Mouse (Mus musculus): Measurements from ENCODE around the gene Adgrb3.

- TF ChIP-seq POLR2A (IDR thresholded peaks at IDR 0.05; ENCODE audit: insufficient read depth, low read length) (no peak), CTCF (IDR thresholded peaks at IDR 0.05; ENCODE audit: low read depth, low read length) (no peak)
These were observed 355.0 kb downstream of the Adgrb3 start for GRCm38 (mm10) chr1:25474469-25474868.
